Mouse (Mus musculus): ENCODE measurements around the gene Prrc2a.

Prrc2a gene

DNA sequence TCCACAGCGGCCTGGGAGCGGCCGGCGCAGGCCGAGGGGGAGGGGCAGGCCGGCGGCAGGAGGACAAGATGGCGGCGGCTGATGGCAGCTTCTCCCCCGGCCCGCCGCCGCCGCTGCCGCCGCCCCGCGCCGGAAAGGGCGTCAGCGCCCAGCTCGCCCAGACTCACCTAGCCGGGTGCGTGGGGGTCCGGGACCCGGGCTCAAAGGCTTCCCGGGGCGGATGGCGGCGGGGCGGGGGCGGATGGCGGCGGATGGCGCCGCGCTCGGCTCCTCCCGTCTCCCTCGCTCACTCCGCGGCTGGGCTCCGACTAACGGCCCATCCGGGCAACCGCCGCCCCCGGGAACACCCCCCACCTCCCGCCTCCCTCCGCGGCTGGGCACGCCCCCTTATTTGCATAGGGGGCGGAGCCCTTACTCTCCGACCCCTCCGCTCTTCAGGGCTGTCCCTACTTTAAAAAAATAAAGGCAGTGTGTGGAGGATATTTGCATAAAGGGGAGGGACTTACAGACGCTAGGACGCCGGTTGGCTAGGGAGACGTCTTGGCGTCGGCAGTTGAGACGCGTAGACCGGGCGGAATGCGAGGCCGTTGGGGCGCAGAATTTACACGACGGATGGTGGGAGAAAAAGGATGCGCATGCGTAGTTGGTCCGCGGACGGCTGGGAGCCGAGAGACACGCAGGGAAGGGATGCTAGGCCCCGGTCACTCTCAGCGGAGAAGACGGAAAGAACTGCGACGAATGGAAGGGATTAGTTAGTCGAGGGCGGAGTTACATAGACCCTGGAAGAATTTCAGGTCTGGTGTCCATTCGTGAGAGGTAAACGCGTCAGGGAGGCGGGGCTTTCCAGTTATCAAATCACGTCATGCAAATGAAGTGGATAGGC is at the start of gene Prrc2a:
Gene Prrc2a, minus strand, starts transcription at position 330 of the 883 bp plus-strand sequence.
- in situ Hi-C loops (cut with MboI, MseI): loop anchor here (5.0 kb wide), 1 partner anchor 67 kb away; the partner anchor contains the start of gene Atp6v1g2

DNA sequence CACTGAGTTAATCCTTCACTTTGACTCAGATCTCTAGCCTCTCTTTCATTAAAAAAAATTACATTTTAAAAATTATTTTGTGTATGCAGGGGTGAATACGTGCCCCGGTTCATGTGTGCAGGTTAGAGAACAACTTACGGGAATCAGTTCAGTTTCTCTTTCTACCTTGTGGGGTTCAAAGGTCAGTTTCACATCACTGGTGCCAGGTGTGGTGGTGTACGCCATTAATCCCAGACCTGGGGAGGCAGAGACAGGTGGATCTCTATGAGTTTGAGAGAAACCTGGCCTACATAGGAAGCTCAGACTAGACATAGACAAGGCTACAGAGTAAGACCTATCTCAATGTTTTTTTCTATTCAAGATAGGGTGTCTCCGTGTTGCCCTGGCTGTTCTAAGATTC is 48.4 kb upstream of the Prrc2a start:
- in situ Hi-C loops (cut with MboI, MseI): no loop called here

DNA sequence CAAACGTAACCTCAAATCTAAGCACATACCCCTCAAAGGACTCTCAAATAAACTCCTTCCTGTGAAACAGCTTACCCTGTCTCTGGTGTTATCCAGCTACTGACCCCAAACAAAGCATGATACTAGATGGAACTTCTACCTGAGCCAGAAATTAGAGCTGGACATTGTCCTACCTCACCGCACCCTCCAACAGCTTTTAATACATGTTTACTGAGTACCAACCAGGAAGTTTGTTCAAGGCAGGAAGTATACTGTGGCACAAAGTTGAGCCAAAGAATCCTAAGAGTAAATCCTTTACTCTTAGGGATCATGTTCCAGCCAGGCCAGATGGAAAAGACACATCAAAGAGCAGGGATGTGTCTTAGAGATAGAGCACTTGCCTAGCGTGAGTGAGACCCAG is 45.9 kb upstream of the Prrc2a start:
- in situ Hi-C loops (cut with MboI, MseI): no loop called here

DNA sequence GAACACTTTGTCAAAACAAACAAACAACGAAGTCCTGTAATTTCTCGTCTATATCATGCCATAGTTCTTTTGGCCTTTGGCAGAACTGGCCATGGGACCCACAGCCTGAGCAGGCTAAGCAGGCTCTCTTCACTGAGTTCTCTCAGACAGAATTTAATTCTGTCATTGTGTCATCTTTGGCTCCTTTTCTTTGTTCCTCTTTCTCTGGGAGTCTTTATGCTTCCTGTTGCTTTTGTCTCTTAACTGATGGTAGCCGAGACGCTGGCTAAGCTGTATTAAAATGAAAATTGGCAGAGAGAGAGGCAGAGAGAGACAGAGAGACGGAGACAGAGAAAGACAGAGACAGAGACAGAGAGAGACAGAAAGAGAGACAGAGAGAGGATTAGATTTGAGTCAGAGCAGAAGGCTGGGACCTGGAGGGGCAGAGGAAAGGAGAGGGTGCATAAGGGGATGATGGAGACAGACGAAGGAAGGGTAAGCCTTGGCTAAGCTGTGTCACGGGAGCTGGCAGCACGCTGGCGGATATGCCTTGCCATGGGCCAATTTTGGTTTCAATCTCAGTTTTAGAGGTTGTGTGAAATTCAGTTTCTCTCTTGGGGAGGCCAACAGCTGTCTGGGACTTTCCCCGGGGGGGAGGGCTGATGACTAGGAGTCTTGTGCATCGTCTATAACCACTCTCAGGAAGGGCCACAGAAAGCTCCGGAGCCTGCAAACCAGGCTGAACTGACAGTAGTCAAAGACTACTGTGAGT is 45.3 kb upstream of the Prrc2a start:
- in situ Hi-C loops (cut with MboI, MseI): no loop called here

DNA sequence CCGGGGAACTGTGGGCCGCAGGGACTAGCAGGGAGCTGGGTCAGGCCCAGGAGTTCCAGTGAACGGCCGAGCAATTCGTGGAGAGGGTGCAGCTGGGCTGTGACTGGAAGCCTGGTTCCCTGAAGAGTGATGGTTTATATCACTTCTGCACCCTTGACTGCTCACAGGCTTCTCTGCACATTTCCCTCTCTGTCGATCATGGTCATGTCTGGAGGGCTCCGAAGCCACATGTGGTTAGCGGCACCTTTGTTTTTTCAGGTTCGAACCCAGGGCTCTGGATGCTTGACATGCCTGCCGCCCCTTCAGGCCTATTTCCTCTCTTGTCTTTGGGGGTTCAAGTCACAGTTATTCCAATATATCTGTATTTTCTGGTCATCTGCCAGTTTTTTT is 40.7 kb upstream of the Prrc2a start:
- in situ Hi-C loops (cut with MboI, MseI): no loop called here

DNA sequence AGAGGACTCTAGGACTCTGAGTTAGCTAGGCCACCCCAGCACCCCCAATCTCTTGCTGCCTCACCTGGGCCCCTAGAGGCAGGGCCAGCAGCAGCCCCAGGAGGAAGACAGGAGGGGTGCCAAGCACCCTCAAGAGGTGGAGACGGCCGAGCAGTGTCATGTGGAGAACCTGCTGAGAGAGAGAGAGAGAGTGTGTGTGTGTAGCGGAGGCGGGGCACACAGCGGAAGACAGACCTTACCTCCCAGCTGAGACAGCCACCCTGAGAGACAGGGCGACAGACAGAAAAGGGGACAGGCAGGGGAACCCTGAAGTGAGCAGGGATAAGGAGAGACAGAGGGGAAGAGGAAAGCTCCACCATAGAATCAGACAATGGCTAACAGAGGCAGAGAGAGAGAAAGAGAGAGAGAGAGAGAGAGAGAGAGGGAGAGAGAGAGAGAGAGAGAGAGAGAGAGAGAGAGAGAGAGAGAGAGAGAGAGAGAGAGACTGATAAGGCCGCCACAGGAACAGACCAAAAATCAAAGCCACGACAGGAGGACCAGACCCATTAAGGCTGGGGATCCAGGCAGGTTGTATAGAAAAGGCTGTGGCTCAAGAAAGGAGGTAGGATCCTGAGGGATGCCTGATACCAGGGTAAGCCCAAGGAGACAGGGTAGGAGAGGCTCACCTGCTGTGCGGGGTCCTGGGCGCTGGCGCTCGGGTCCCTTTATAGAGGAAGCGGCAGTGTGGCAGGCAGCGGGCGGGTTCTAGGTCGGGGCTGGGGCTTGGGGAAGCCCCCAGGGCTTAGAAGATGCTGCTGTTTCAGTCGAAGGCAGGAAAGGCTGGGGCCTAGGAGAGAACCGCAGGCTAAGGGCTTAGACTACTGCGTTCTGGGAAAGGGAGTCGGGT is 40.0 kb upstream of the Prrc2a start, which contains the start of gene Lta:
Gene Lta, minus strand, starts transcription at position 858 of the 886 bp plus-strand sequence.
- in situ Hi-C loops (cut with MboI, MseI): no loop called here

DNA sequence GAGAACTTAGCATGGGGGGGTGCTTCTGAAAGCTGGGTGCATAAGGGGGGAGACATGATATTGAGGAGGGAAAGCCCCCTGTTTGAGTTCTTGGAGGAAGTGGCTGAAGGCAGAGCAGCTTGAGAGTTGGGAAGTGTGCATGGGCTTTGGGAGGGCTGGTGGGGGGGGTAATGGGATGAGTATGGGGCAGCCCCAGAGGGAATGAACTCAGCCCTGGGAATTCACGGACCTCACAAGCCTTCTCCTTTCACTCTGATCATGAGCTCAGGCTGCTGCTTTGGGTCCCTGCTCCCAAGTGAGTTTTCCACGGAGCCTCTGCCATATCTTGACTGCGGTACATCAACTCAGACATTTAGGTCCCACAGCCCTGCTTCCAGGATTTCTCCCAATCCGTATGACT is 37.7 kb upstream of the Prrc2a start:
- in situ Hi-C loops (cut with MboI, MseI): no loop called here

DNA sequence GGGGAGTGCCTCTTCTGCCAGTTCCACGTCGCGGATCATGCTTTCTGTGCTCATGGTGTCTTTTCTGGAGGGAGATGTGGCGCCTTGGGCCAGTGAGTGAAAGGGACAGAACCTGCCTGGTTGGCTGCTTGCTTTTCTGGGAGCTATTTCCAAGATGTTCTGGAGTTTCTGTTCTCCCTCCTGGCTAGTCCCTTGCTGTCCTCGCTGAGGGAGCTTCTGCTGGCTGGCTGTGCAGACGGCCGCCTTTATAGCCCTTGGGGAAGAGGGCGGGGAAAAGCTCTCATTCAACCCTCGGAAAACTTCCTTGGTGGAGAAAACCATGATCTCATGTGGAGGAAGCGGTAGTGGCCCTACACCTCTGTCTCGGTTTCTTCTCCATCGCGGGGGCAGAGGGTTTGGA is 37.1 kb upstream of the Prrc2a start, which contains the start of gene Tnf:
Gene Tnf, minus strand, starts transcription at position 221 of the 400 bp plus-strand sequence.
- in situ Hi-C loops (cut with MboI, MseI): no loop called here

DNA sequence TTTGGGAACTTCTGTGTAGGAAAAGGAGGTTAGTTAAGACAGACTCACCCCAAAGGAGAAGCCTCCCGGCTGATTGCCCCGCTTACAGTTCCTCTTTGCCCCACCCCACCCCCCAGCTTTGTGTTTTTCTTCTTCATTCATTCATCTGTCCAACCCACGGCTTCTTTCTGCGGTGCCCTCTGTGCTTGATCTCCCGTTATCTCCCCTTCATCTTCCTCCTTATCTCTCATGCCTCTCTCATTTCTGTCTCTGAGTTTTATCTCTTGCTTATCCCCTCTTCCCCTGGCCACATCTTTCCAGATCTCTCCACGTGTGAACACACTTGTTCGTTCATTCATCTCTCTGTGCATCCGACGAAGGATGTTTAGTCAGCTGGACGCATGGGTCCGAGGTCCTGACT is 36.4 kb upstream of the Prrc2a start:
- in situ Hi-C loops (cut with MboI, MseI): no loop called here

DNA sequence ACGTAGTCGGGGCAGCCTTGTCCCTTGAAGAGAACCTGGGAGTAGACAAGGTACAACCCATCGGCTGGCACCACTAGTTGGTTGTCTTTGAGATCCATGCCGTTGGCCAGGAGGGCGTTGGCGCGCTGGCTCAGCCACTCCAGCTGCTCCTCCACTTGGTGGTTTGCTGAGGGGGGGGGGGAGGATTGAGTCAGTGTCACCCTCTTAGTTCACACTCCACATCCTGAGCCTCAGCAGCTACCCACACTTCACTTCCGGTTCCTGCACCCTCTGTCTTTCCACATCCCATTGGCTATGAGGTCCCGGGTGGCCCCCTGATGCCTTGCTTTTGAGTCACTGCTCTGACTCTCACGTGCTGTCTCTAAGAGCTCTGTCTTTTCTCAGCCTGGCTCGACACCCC is 35.7 kb upstream of the Prrc2a start:
- in situ Hi-C loops (cut with MboI, MseI): no loop called here

DNA sequence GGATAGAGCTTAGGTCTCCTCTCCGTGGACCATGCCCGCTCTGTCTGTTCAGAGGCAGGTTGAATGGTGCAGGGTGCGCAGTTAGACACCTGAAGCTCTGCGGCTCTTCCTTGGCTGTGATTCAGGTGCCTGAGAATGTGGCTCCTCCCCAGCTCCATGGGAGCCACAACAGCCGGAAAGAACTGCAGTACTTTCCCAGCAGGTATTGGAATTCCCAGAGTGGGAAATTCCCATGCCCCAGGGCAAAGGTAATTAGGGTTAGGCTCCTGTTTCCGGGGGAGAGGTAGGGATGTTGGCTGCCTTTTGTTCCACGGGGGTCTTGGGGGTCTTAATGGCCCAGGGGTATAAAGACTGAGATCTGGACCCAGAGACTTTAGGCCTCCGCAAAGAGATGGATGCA is 34.2 kb upstream of the Prrc2a start:
- in situ Hi-C loops (cut with MboI, MseI): loop anchor here (10.0 kb wide), 1 partner anchor 1004 kb away; the partner anchor contains the start of gene Psmb8

DNA sequence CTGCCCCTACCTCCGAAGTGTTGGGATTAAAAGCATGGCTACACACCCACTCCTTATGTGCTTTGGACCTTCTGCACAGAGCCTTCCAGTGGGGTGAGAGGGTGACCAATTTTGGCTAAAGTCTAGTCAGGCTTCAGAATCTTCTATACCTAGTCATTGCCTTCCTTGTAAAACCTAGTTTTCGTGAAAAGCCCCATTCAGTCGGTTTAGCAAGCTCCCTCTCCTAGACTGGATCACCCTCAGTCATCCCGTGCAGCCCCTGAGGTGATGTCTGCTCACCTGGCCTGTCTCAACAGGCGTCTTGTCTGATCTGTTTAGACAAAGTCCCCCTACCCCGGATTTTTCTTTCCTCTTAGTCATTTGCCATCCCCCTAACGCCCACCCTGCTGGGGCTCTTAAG is 33.3 kb upstream of the Prrc2a start:
- in situ Hi-C loops (cut with MboI, MseI): loop anchor here (10.0 kb wide), 1 partner anchor 1003 kb away; the partner anchor contains the start of gene Psmb8

DNA sequence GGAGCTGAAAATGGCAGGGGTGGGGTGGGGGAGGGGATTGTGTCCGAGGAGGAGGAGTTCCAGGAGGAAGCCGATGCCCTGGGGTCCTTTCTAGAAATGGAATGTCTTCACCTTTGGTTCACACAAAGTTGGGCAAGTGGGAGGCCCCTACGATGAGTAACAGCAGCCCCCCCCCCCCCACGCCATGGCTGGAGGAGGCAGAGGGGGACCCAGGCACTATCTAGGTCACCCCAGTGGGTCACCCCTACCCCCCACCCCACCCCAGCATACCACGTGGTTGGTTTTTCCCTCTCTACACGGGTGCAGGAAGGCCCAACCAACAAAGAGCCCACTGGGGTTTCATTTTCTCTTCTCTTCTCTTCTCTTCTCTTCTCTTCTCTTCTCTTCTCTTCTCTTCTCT is 32.4 kb upstream of the Prrc2a start:
- in situ Hi-C loops (cut with MboI, MseI): loop anchor here (10.0 kb wide), 1 partner anchor 1002 kb away; the partner anchor contains the start of gene Psmb8

DNA sequence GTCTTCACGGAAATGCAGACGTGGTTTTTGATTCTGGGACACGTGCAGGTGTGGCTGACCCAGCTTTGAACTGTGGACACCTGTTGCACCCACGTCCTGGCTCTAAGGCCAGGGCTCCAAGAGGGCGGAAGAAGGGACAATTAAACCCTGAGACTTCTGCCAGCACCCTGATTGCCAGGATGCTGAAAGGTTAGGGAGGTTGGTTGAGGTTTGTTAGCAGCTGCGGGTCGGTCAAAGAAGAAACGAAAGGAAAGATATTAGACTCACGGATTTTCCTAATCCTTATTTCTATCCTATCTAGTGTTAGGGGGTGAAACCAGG is 31.6 kb upstream of the Prrc2a start:
- in situ Hi-C loops (cut with MboI, MseI): loop anchor here (10.0 kb wide), 1 partner anchor 1001 kb away; the partner anchor contains the start of gene Psmb8

DNA sequence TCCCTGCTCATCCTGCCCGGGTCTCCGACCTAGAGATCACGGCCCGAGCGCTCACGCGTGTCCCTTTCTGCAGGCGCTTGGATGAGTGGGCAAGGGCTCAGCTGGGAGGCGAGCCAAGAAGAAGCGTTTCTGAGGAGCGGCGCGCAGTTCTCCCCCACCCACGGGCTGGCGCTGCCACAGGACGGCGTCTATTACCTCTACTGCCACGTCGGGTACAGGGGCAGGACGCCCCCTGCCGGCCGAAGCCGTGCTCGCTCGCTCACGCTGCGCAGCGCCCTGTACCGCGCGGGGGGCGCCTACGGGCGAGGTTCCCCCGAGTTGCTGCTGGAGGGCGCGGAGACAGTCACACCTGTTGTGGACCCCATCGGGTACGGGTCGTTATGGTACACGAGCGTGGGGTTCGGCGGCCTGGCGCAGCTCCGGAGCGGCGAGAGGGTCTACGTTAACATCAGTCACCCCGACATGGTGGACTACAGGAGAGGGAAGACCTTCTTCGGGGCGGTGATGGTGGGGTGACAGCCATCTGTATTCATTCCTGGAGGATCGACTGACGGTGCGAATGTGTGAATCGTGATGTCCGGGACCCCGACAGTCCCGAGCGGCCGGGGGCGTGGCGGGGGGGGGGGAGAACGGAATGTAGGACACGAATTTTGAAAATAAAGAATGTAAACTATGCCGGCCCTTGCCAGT is 31.1 kb upstream of the Prrc2a start:
- in situ Hi-C loops (cut with MboI, MseI): loop anchor here (10.0 kb wide), 1 partner anchor 1001 kb away; the partner anchor contains the start of gene Psmb8

DNA sequence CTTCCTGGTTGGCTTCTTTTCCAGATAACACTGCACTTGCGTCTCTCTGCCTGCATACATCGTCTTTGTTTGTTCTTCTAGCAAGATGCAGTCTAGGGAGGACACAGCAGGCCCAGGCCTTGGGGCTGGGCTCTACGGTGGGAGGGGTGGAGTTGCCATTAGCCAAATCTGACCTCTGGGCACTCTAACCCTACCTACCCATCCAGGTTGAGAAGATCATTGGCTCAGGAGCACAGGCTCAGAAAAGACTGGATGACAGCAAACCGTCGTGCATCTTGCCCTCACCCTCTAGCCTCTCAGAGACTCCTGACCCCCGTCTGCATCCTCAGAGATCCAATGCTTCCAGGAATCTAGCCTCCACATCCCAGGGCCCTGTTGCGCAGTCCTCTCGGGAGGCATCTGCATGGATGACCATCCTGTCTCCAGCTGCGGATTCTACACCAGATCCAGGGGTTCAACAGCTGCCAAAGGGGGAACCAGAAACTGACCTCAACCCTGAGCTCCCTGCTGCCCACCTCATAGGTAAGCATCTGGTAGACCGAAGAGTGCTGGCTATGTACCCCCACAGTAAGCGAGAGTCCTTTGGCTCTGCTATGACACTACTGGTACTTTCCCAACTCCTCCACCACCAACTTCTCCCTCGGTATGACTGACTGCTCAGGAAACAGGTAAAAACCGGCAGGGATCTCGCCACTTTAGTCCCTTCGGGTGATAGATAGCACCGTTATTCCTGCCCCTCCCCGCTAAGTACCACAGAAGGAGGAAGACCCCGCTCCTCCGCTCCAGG is 30.3 kb upstream of the Prrc2a start:
- in situ Hi-C loops (cut with MboI, MseI): loop anchor here (10.0 kb wide), 1 partner anchor 1000 kb away; the partner anchor contains the start of gene Psmb8

DNA sequence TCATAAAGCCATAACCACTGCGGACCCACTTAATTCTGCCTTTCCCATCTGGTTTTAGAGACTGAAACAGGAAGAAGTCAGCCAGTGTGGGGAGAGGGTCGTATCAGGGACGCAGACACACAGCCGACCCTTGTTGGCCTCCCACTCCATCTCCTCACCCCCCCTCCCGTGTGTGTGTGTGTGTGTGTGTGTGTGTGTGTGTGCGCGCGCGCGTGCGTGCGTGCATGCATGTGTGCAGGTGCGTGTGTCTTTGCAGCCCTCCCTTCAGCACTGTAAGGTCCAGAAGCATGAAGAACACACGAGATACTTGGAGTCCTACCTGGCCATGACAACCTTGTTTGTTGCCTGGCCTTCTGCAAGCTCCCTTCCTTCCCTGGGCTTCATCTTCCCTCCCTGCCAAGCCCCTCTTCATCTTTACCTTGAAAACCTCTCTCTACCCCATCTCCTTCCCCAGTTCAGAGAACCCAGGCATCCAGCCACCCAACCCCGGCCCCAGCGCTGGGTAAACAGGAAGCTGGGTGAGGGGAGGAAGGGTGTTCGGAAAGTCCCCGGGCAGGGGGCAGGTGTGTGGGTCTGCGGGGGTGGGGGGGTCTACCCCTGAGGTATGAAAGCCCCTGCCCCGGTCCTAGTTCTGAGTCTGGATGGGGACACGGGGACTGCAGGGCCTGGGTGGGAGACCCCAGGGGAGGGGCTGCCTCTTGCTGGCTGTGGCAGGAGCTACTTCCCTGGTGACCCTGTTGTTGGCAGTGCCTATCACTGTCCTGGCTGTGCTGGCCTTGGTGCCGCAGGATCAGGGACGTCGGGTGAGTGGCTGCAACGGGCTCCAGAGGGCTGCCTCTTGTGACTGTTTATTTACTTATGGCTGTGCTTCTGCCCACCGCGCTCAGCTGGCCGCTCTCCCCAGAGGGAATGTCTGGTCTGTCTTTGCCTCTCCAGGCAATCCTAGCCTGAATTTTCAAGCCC is 29.5 kb upstream of the Prrc2a start, which contains the start of gene Ltb:
Gene Ltb, plus strand, starts transcription at position 559 of the 963 bp plus-strand sequence.
- in situ Hi-C loops (cut with MboI, MseI): loop anchor here (10.0 kb wide), 1 partner anchor 999 kb away; the partner anchor contains the start of gene Psmb8

DNA sequence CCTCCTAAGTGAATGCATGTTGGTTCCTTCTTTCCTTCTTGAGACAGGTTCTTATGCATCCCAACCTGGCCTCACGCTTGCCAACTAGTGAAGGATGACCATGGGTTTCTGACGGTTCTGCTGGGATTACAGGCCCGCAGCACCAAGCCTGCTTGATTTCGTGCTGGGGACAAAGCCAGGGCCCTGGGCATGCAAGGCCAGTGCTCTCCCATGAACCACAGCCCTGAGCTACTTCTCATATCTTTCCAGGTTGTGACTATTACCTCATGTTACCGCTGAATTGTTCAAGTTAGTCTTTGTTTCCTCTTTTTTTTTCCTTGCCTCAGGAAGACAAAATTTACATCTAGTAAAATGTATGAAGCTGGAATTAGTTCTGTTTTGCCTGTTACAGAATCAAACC is 28.2 kb upstream of the Prrc2a start:
- in situ Hi-C loops (cut with MboI, MseI): loop anchor here (10.0 kb wide), 1 partner anchor 998 kb away; the partner anchor contains the start of gene Psmb8

Data from regulatory T cell (primary cell).